Mouse (Mus musculus): ENCODE results near the gene Nkapl.

DNA sequence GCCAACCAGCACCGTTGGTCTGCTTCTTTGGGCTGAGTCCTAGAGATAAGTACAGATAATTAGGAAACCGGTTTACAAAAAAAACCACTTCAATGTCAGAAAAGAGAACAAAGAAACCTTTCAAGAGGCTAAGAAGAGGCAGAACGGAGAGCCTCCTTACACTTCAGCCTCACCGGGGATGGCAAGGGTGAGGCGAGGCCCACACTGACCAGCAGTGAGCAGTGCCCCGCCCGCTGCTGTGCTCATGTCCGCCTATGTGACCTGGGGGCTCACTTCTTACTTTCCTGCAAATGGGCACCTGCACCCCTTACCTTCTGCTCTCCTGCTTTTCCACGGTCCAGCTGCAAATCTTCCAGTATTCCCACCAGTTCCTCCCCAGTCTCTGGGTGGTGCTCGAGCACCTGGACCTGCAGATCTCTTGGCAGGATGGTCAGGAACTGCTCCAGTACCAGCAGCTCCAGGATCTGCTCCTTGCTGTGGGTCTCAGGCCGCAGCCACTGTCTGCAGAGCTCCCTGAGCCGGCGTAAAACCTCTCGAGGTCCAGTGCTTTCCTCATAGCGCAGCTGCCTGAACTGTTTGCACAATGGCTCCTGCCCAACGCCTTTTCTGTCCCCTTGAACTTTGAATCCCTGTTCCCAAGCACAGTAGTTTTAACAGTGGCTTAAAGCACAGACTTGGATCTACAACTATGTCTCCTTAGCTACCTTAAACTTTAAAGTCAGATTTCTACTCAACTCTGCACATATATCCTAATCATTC is 20.3 kb downstream of the Nkapl start:
- TF ChIP-seq CTCF (IDR thresholded peaks at IDR 0.05; ENCODE audit: extremely low read depth, insufficient read depth, insufficient read length, insufficient replicate concordance) = no peak
- no peak for TF ChIP-seq POLR2A (IDR thresholded peaks at IDR 0.05; ENCODE audit: low read depth, low read length)

Measured in spleen, adult 2 months (tissue).